Mouse (Mus musculus): Measurements from ENCODE around the gene Gosr2.

DNA sequence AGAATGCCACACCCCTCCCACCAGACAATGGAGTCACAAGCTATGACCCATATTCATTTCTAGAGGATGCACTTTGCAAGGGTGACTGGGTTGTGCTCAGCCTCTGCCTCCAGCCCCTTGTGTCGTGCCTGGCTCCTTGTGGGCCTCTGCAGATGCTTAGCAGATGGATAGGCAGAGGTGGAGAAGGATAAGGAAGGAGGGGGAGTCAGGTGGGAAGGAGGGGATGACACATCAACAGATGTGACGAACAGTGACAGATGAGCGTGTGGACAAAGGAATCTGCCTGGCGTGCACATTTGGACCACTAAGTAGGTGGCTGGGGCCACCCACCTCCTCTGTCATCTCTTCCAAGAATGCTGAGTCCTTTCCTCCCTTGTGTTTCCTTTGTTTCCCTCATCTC is 35.4 kb upstream of the Gosr2 start:
- TF ChIP-seq CTCF (IDR thresholded peaks at IDR 0.05; ENCODE audit: borderline replicate concordance, insufficient read depth, low read depth, low read length) (no peak), POLR2A (IDR thresholded peaks at IDR 0.05; ENCODE audit: borderline replicate concordance, insufficient read depth, low read length) (no peak)

All from cerebellum, adult 2 months (tissue).